Mouse (Mus musculus): ENCODE measurements around the gene Stac3. TPM values are rescaled to one million over a fixed set of nuclear protein-coding genes. Genes with fewer than 3 reads are reported as not detected.

The Stac3 gene
- polyA plus RNA-seq, 1 experiment from 2014 or later: 2.2 TPM

- H3K4me3 ChIP-seq: no peak overlapping the region
- H3K27ac ChIP-seq: no peak overlapping the region
- H3K27me3 ChIP-seq: peaks cover 52% of the 10 kb centered on the region
- H3K9ac ChIP-seq: no peak overlapping the region
- 90% methylated on average over 22 of the region's 22 CpGs for WGBS
- ATAC-seq (ENCODE audit: low FRiP score): no peak
- H3K4me2 ChIP-seq (replicated peaks): no peak overlapping the region
- H3K36me3 ChIP-seq: peaks cover 18% of the 10 kb centered on the region; the same call in 1 of the 2 replicates
- peaks cover 68% of the 10 kb centered on the region for H3K4me1 ChIP-seq
- no peaks in the 10 kb centered on the region for H3K9me3 ChIP-seq (replicated peaks)
Measured at GRCm38 (mm10) chr10:127517941-127518340, 16.5 kb downstream of the Stac3 start.

- WGBS: 89% methylated on average over 22 of the region's 26 CpGs
- peaks cover 49% of the 10 kb centered on the region for H3K27me3 ChIP-seq
- no peak overlapping the region for H3K4me3 ChIP-seq
- H3K4me1 ChIP-seq: peaks cover 56% of the 10 kb centered on the region
- ATAC-seq (ENCODE audit: low FRiP score): no peak
- H3K27ac ChIP-seq: no peak overlapping the region
- H3K36me3 ChIP-seq: peaks cover 18% of the 10 kb centered on the region; the same call in 1 of the 2 replicates
- no peaks in the 10 kb centered on the region for H3K9me3 ChIP-seq (replicated peaks)
- no peak overlapping the region for H3K9ac ChIP-seq
- no peak overlapping the region for H3K4me2 ChIP-seq (replicated peaks)
Measured at GRCm38 (mm10) chr10:127519041-127519701, 17.7 kb downstream of the Stac3 start.

GRCm38 (mm10) chr10:127519903-127520713, 18.6 kb downstream of the Stac3 start:
- Histone ChIP-seq H3K9ac (no peak overlapping the region), H3K27me3 (peaks cover 49% of the 10 kb centered on the region), H3K27ac (no peak overlapping the region), H3K4me2 (replicated peaks) (no peak overlapping the region; the same call in 1 of the 2 replicates), H3K9me3 (replicated peaks) (no peaks in the 10 kb centered on the region), H3K36me3 (peaks cover 18% of the 10 kb centered on the region; the same call in 1 of the 2 replicates), H3K4me3 (no peak overlapping the region), H3K4me1 (peaks cover 54% of the 10 kb centered on the region)
- 93% methylated on average over 37 of the region's 37 CpGs for WGBS
- no peak for ATAC-seq (ENCODE audit: low FRiP score)

- peak overlapping the region; percentile 74; the same call in 1 of the 2 replicates for H3K4me2 ChIP-seq (replicated peaks)
- H3K9ac ChIP-seq: no peak overlapping the region; the same call in 1 of the 2 replicates
- no peak for ATAC-seq (ENCODE audit: low FRiP score)
Measured at GRCm38 (mm10) chr10:127520714-127521357, 19.4 kb downstream of the Stac3 start.

GRCm38 (mm10) chr10:127521611-127522080, 20.2 kb downstream of the Stac3 start:
- H3K4me2 ChIP-seq (replicated peaks): peak overlapping the region; percentile 74
- WGBS: 11% methylated on average over 12 of the region's 12 CpGs
- peak overlapping the region; percentile 52 for H3K9ac ChIP-seq
- peak overlapping the region; percentile 45 for H3K4me3 ChIP-seq
- peaks cover 54% of the 10 kb centered on the region for H3K4me1 ChIP-seq
- H3K27ac ChIP-seq: no peak overlapping the region
- H3K36me3 ChIP-seq: peaks cover 18% of the 10 kb centered on the region; the same call in 1 of the 2 replicates
- no peaks in the 10 kb centered on the region for H3K9me3 ChIP-seq (replicated peaks)
- no peak for ATAC-seq (ENCODE audit: low FRiP score)
- peaks cover 50% of the 10 kb centered on the region for H3K27me3 ChIP-seq

More at GRCm38 (mm10) chr10:127520714-127521357, 19.4 kb downstream of the Stac3 start:
- Histone ChIP-seq H3K4me3 (peak overlapping the region; percentile 45; the same call in 1 of the 2 replicates), H3K4me1 (peaks cover 54% of the 10 kb centered on the region), H3K36me3 (peaks cover 18% of the 10 kb centered on the region; the same call in 1 of the 2 replicates), H3K27me3 (peaks cover 49% of the 10 kb centered on the region), H3K9me3 (replicated peaks) (no peaks in the 10 kb centered on the region), H3K27ac (no peak overlapping the region)
- 81% methylated on average over 20 of the region's 20 CpGs for WGBS

- Histone ChIP-seq H3K9ac (peak within 1 kb of the TSS; percentile 52), H3K4me3 (peak within 1 kb of the TSS; percentile 45), H3K36me3 (peaks cover 18% of the 10 kb centered on the region; the same call in 1 of the 2 replicates), H3K4me1 (peaks cover 54% of the 10 kb centered on the region), H3K27ac (no peak within 1 kb of the TSS), H3K9me3 (replicated peaks) (no peaks in the 10 kb centered on the region), H3K27me3 (peaks cover 55% of the 10 kb centered on the region), H3K4me2 (replicated peaks) (peak within 1 kb of the TSS; percentile 74)
- peak; percentile 46 for ATAC-seq (ENCODE audit: low FRiP score)
- under 1% methylated on average over 21 of the region's 21 CpGs for WGBS
Measured at GRCm38 (mm10) chr10:127522088-127522581, 20.6 kb downstream of the Stac3 start, which contains the start of gene Shmt2. Shmt2 (minus strand) TSS chr10:127522444.

- H3K4me1 ChIP-seq: peaks cover 73% of the 10 kb centered on the region
- no peaks in the 10 kb centered on the region for H3K9me3 ChIP-seq (replicated peaks)
- 0 out of 2 replicates have a peak overlapping the region, but pooled peaks have one; percentile 6 for H3K9ac ChIP-seq
- peak overlapping the region; percentile 60 for H3K27ac ChIP-seq
- 0 out of 2 replicates have a peak, but pooled peaks have one; percentile 11 for ATAC-seq (ENCODE audit: low FRiP score)
- H3K4me3 ChIP-seq: no peak overlapping the region
- WGBS: 3% methylated on average over 23 of the region's 23 CpGs
- peak overlapping the region; percentile 82 for H3K4me2 ChIP-seq (replicated peaks)
- peaks cover 64% of the 10 kb centered on the region for H3K27me3 ChIP-seq
- H3K36me3 ChIP-seq: 0 out of 2 replicates have a peak, but pooled peaks cover 3% of the 10 kb centered on the region
Measured at GRCm38 (mm10) chr10:127524646-127525255, 23.3 kb downstream of the Stac3 start.

GRCm38 (mm10) chr10:127526048-127526447, 24.6 kb downstream of the Stac3 start:
- Histone ChIP-seq H3K27me3 (peaks cover 77% of the 10 kb centered on the region), H3K9ac (peak overlapping the region; percentile 50), H3K4me1 (peaks cover 77% of the 10 kb centered on the region), H3K4me2 (replicated peaks) (peak overlapping the region; percentile 82), H3K27ac (peak overlapping the region; percentile 88; the same call in 1 of the 2 replicates), H3K36me3 (no peaks in the 10 kb centered on the region), H3K4me3 (peak overlapping the region; percentile 57), H3K9me3 (replicated peaks) (no peaks in the 10 kb centered on the region)
- 3% methylated on average over 26 of the region's 26 CpGs for WGBS
- ATAC-seq (ENCODE audit: low FRiP score): no peak

- no peak for ATAC-seq (ENCODE audit: low FRiP score)
- Histone ChIP-seq H3K27me3 (peaks cover 84% of the 10 kb centered on the region), H3K9ac (peak overlapping the region; percentile 50), H3K4me2 (replicated peaks) (peak overlapping the region; percentile 82), H3K36me3 (no peaks in the 10 kb centered on the region), H3K4me1 (peaks cover 78% of the 10 kb centered on the region), H3K27ac (peak overlapping the region; percentile 88), H3K4me3 (peak overlapping the region; percentile 57), H3K9me3 (replicated peaks) (no peaks in the 10 kb centered on the region)
- WGBS: under 1% methylated on average over 26 of the region's 26 CpGs
Measured at GRCm38 (mm10) chr10:127526681-127527080, 25.2 kb downstream of the Stac3 start.

- H3K9ac ChIP-seq: peak overlapping the region; percentile 50
- H3K4me2 ChIP-seq (replicated peaks): peak overlapping the region; percentile 82
- peak overlapping the region; percentile 57 for H3K4me3 ChIP-seq
- 2% methylated on average over 17 of the region's 17 CpGs for WGBS
- peak; percentile 46 for ATAC-seq (ENCODE audit: low FRiP score)
- peaks cover 82% of the 10 kb centered on the region for H3K4me1 ChIP-seq
- no peaks in the 10 kb centered on the region for H3K9me3 ChIP-seq (replicated peaks)
- no peaks in the 10 kb centered on the region for H3K36me3 ChIP-seq
- peak overlapping the region; percentile 88 for H3K27ac ChIP-seq
- peaks cover 92% of the 10 kb centered on the region for H3K27me3 ChIP-seq
Measured at GRCm38 (mm10) chr10:127527481-127527880, 26.0 kb downstream of the Stac3 start.

- Histone ChIP-seq H3K27ac (peak overlapping the region; percentile 88), H3K9me3 (replicated peaks) (no peaks in the 10 kb centered on the region), H3K36me3 (no peaks in the 10 kb centered on the region), H3K4me1 (peaks cover 95% of the 10 kb centered on the region), H3K27me3 (peaks cover 100% of the 10 kb centered on the region), H3K4me3 (peak overlapping the region; percentile 57), H3K9ac (peak overlapping the region; percentile 62), H3K4me2 (replicated peaks) (peak overlapping the region; percentile 82)
- 1% methylated on average over 18 of the region's 25 CpGs for WGBS
- 0 out of 2 replicates have a peak, but pooled peaks have one; percentile 15 for ATAC-seq (ENCODE audit: low FRiP score)
Measured at GRCm38 (mm10) chr10:127530945-127531344, 29.5 kb downstream of the Stac3 start.
